Mouse (Mus musculus): ENCODE measurements around the gene Prkar2b. TPM values are rescaled to one million over a fixed set of nuclear protein-coding genes. Genes with fewer than 3 reads are reported as not detected.

Prkar2b gene
- polyA plus RNA-seq, 1 experiment from 2014 or later, result 138 TPM

- H3K36me3 ChIP-seq, result no peaks in the 10 kb centered on the region
- H3K9me3 ChIP-seq, result no peaks in the 10 kb centered on the region
- ATAC-seq (replicated peaks), result no peak
- H3K9ac ChIP-seq (replicated peaks), result no peak overlapping the region
- H3K27me3 ChIP-seq, result no peaks in the 10 kb centered on the region
- H3K4me3 ChIP-seq, result no peak overlapping the region
- peak overlapping the region; percentile 43; the same call in 1 of the 2 replicates for H3K27ac ChIP-seq (replicated peaks)
- peaks cover 17% of the 10 kb centered on the region for H3K4me1 ChIP-seq
- H3K4me2 ChIP-seq (replicated peaks), result no peak overlapping the region
- 49% methylated on average over 7 of the region's 7 CpGs for WGBS
Observed at GRCm38 (mm10) chr12:31976544-31976943, 84.6 kb downstream of the Prkar2b start.

GRCm38 (mm10) chr12:31973473-31974172 lies 87.5 kb downstream of the Prkar2b start:
- ATAC-seq (replicated peaks), result peak; percentile 91
- Histone ChIP-seq H3K4me2 (replicated peaks) (no peak overlapping the region), H3K36me3 (no peaks in the 10 kb centered on the region), H3K9me3 (no peaks in the 10 kb centered on the region), H3K27me3 (no peaks in the 10 kb centered on the region), H3K4me1 (peaks cover 17% of the 10 kb centered on the region), H3K9ac (replicated peaks) (no peak overlapping the region), H3K27ac (replicated peaks) (no peak overlapping the region; the same call in 1 of the 2 replicates), H3K4me3 (no peak overlapping the region)
- 33% methylated on average over 13 of the region's 13 CpGs for WGBS

- Histone ChIP-seq H3K4me1 (peaks cover 6% of the 10 kb centered on the region; the same call in 1 of the 2 replicates), H3K27me3 (no peaks in the 10 kb centered on the region), H3K36me3 (no peaks in the 10 kb centered on the region), H3K9me3 (no peaks in the 10 kb centered on the region), H3K4me3 (no peak overlapping the region), H3K9ac (replicated peaks) (no peak overlapping the region), H3K4me2 (replicated peaks) (no peak overlapping the region), H3K27ac (replicated peaks) (no peak overlapping the region)
- no peak for ATAC-seq (replicated peaks)
- 86% methylated on average over 8 of the region's 8 CpGs for WGBS
Observed at GRCm38 (mm10) chr12:31971547-31971946, 89.5 kb downstream of the Prkar2b start.

GRCm38 (mm10) chr12:31969111-31969510 lies 92.0 kb downstream of the Prkar2b start:
- Histone ChIP-seq H3K9ac (replicated peaks) (no peak overlapping the region), H3K9me3 (no peaks in the 10 kb centered on the region), H3K27ac (replicated peaks) (no peak overlapping the region), H3K27me3 (no peaks in the 10 kb centered on the region), H3K36me3 (peaks cover 5% of the 10 kb centered on the region; the same call in 1 of the 2 replicates), H3K4me1 (peaks cover 17% of the 10 kb centered on the region), H3K4me2 (replicated peaks) (no peak overlapping the region), H3K4me3 (no peak overlapping the region)
- ATAC-seq (replicated peaks), result no peak
- WGBS, result 4% methylated on average over 1 of the region's 1 CpGs

- peaks cover 5% of the 10 kb centered on the region; the same call in 1 of the 2 replicates for H3K36me3 ChIP-seq
- H3K27ac ChIP-seq (replicated peaks), result no peak overlapping the region
- peak; percentile 22; the same call in 1 of the 2 replicates for ATAC-seq (replicated peaks)
- 7% methylated on average over 2 of the region's 2 CpGs for WGBS
- H3K4me3 ChIP-seq, result no peak overlapping the region
- peaks cover 18% of the 10 kb centered on the region for H3K4me1 ChIP-seq
- no peak overlapping the region for H3K4me2 ChIP-seq (replicated peaks)
- no peaks in the 10 kb centered on the region for H3K27me3 ChIP-seq
- H3K9ac ChIP-seq (replicated peaks), result no peak overlapping the region
- no peaks in the 10 kb centered on the region for H3K9me3 ChIP-seq
Observed at GRCm38 (mm10) chr12:31967536-31967935, 93.6 kb downstream of the Prkar2b start.

- no peak for ATAC-seq (replicated peaks)
- no peak overlapping the region for H3K4me3 ChIP-seq
- 83% methylated on average over 4 of the region's 4 CpGs for WGBS
Observed at GRCm38 (mm10) chr12:31966405-31966804, 94.7 kb downstream of the Prkar2b start.

GRCm38 (mm10) chr12:31965517-31966212 lies 95.4 kb downstream of the Prkar2b start:
- Histone ChIP-seq H3K4me2 (replicated peaks) (no peak overlapping the region), H3K4me1 (peaks cover 18% of the 10 kb centered on the region), H3K27ac (replicated peaks) (peak overlapping the region; percentile 58), H3K36me3 (peaks cover 5% of the 10 kb centered on the region; the same call in 1 of the 2 replicates), H3K9me3 (no peaks in the 10 kb centered on the region), H3K9ac (replicated peaks) (no peak overlapping the region), H3K4me3 (no peak overlapping the region), H3K27me3 (no peaks in the 10 kb centered on the region)
- WGBS, result 73% methylated on average over 12 of the region's 12 CpGs
- peak; percentile 55; the same call in 1 of the 2 replicates for ATAC-seq (replicated peaks)

More at GRCm38 (mm10) chr12:31966405-31966804, 94.7 kb downstream of the Prkar2b start:
- H3K4me1 ChIP-seq, result peaks cover 18% of the 10 kb centered on the region
- peak overlapping the region; percentile 58; the same call in 1 of the 2 replicates for H3K27ac ChIP-seq (replicated peaks)
- H3K27me3 ChIP-seq, result no peaks in the 10 kb centered on the region
- no peaks in the 10 kb centered on the region for H3K9me3 ChIP-seq
- no peak overlapping the region for H3K9ac ChIP-seq (replicated peaks)
- H3K36me3 ChIP-seq, result peaks cover 5% of the 10 kb centered on the region; the same call in 1 of the 2 replicates
- H3K4me2 ChIP-seq (replicated peaks), result no peak overlapping the region

- no peaks in the 10 kb centered on the region for H3K27me3 ChIP-seq
- 79% methylated on average over 6 of the region's 6 CpGs for WGBS
- H3K9me3 ChIP-seq, result no peaks in the 10 kb centered on the region
- peaks cover 5% of the 10 kb centered on the region; the same call in 1 of the 2 replicates for H3K36me3 ChIP-seq
- peak overlapping the region; percentile 36; the same call in 1 of the 2 replicates for H3K27ac ChIP-seq (replicated peaks)
- peaks cover 18% of the 10 kb centered on the region for H3K4me1 ChIP-seq
- no peak overlapping the region for H3K9ac ChIP-seq (replicated peaks)
- peak; percentile 14; the same call in 1 of the 2 replicates for ATAC-seq (replicated peaks)
- H3K4me3 ChIP-seq, result no peak overlapping the region
- no peak overlapping the region for H3K4me2 ChIP-seq (replicated peaks)
Observed at GRCm38 (mm10) chr12:31964074-31964473, 97.0 kb downstream of the Prkar2b start.

- 0 out of 2 replicates have a peak, but pooled peaks cover 5% of the 10 kb centered on the region for H3K4me1 ChIP-seq
Observed at GRCm38 (mm10) chr12:31955843-31956242, 105.3 kb downstream of the Prkar2b start.

GRCm38 (mm10) chr12:31950659-31951031 lies 110.5 kb downstream of the Prkar2b start:
- peaks cover 21% of the 10 kb centered on the region for H3K4me1 ChIP-seq
- H3K27me3 ChIP-seq, result no peaks in the 10 kb centered on the region
- no peaks in the 10 kb centered on the region for H3K9me3 ChIP-seq
- H3K9ac ChIP-seq (replicated peaks), result peak overlapping the region; percentile 57
- peak overlapping the region; percentile 97 for H3K4me3 ChIP-seq
- ATAC-seq (replicated peaks), result no peak
- H3K36me3 ChIP-seq, result no peaks in the 10 kb centered on the region
- WGBS, result 6% methylated on average over 9 of the region's 9 CpGs
- H3K4me2 ChIP-seq (replicated peaks), result peak overlapping the region; percentile 74
- peak overlapping the region; percentile 95 for H3K27ac ChIP-seq (replicated peaks)

More at GRCm38 (mm10) chr12:31955843-31956242, 105.3 kb downstream of the Prkar2b start:
- Histone ChIP-seq H3K9ac (replicated peaks) (no peak overlapping the region), H3K4me2 (replicated peaks) (no peak overlapping the region), H3K27me3 (no peaks in the 10 kb centered on the region), H3K4me3 (no peak overlapping the region), H3K9me3 (no peaks in the 10 kb centered on the region), H3K36me3 (peaks cover 2% of the 10 kb centered on the region; the same call in 1 of the 2 replicates), H3K27ac (replicated peaks) (no peak overlapping the region)
- 88% methylated on average over 4 of the region's 4 CpGs for WGBS
- ATAC-seq (replicated peaks), result no peak

- peak within 1 kb of the TSS; percentile 74 for H3K4me2 ChIP-seq (replicated peaks)
- peak within 1 kb of the TSS; percentile 99 for H3K27ac ChIP-seq (replicated peaks)
- H3K27me3 ChIP-seq, result no peaks in the 10 kb centered on the region
- WGBS, result under 1% methylated on average over 68 of the region's 71 CpGs
- peaks cover 21% of the 10 kb centered on the region for H3K4me1 ChIP-seq
- H3K4me3 ChIP-seq, result peak within 1 kb of the TSS; percentile 97
- H3K36me3 ChIP-seq, result no peaks in the 10 kb centered on the region
- peak; percentile 98 for ATAC-seq (replicated peaks)
- no peaks in the 10 kb centered on the region for H3K9me3 ChIP-seq
- peak within 1 kb of the TSS; percentile 91 for H3K9ac ChIP-seq (replicated peaks)
Observed at GRCm38 (mm10) chr12:31949759-31950658, 111.1 kb downstream of the Prkar2b start, which contains the start of gene Hbp1. Hbp1 (minus strand) TSS chr12:31950535.

All from forebrain, embryonic 15.5 days (tissue).